Mouse (Mus musculus) hindbrain, embryonic 15.5 days (tissue): ENCODE results near the gene Kctd2. TPM values are rescaled to one million over a fixed set of nuclear protein-coding genes. Genes with fewer than 3 reads are reported as not detected.
"Not testable (repeated sequence)": the region's sequence is repeated elsewhere in the genome, so short reads cannot be mapped to it uniquely, and the experiment has no call there.

ENCODE experiments used
- ATAC-seq: fragments of 200-750 bp; cut with Nextera tagmentation; 2 replicates; pipeline ENCODE4 v1.8.0; 2017; ENCODE audit warnings: low read depth, moderate number of reproducible peaks, moderate TSS enrichment; ENCODE audit not compliant: low FRiP score
- H3K27ac ChIP-seq: fragments of 300-500 bp; sonication (generic); replicated peaks from 2 replicates; pipeline ENCODE4 v1.5.1; 2015; ENCODE audit warnings: mild to moderate bottlenecking, inconsistent platforms
- H3K27me3 ChIP-seq: fragments of 300-500 bp; sonication (generic); 2 replicates; pipeline ENCODE4 v1.6.1; 2015; ENCODE audit warnings: control low read depth, inconsistent platforms
- H3K36me3 ChIP-seq: fragments of 300-500 bp; sonication (generic); 2 replicates; pipeline ENCODE4 v1.6.1; 2015; ENCODE audit warnings: control low read depth, inconsistent platforms
- H3K4me1 ChIP-seq: fragments of 300-500 bp; sonication (generic); replicated peaks from 2 replicates; pipeline ENCODE4 v1.6.1; 2015; ENCODE audit warnings: control low read depth, inconsistent platforms
- H3K4me2 ChIP-seq: fragments of 300-500 bp; sonication (generic); 2 replicates; pipeline ENCODE4 v1.6.1; 2015; ENCODE audit warnings: moderate library complexity, mild to moderate bottlenecking, inconsistent platforms
- H3K4me3 ChIP-seq: fragments of 300-500 bp; sonication (generic); 2 replicates; pipeline ENCODE4 v1.5.1; 2015; ENCODE audit warnings: mild to moderate bottlenecking, inconsistent platforms
- H3K9ac ChIP-seq: fragments of 300-500 bp; sonication (generic); 2 replicates; pipeline ENCODE4 v1.6.1; 2015; ENCODE audit warnings: inconsistent platforms
- H3K9me3 ChIP-seq: fragments of 300-500 bp; sonication (generic); 2 replicates; pipeline ENCODE4 v1.6.1; 2016; ENCODE audit warnings: control low read depth, inconsistent platforms
- WGBS: fragments of 180-500 bp; shearing (Covaris S2); methylation state at CpG from one replicate; pipeline ENCODE4 v1.1.7; 2015; 5-methylcytosine and 5-hydroxymethylcytosine counted together
- polyA plus RNA-seq: library from polyadenylated mRNA; unstranded; fragments of >200 nt; fragmentation: Nextera tagmentation; extraction: Ambion mirVana; gene quantifications from 2 replicates; pipeline ENCODE4 v1.2.1, GENCODE M21; 2015

Gene Kctd2
- polyA plus RNA-seq, 1 experiment from 2014 or later, result 26.2 TPM

DNA sequence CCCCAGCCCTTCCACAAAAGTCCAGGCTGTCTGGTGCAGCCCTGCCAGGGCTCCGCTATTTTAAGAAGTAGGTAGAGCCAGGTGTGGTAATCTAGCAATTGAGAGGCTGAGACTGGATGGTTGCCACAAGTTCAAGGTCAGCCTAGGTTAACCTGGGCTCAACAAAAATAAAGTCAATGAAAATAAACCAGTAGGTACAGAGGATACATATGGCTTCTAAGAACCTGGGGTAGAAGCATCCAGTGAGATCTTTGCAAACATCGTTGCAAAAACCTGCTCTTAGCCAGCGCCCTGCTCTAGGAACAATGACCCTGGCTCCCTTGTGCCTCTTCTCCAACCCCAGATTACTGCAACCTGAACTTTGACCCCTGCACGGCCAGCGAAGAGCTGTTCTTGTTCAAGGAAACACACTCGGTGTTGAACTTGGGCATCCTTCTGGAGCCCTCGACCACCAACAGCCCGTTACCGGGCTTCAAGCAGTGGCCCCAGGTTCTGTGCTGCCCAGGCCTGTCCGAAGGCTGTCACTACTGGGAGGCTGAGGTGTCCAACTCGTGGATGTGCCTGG, 27.5 kb downstream of the Kctd2 start:
- H3K4me3 ChIP-seq, result no peak overlapping the region
- no peak overlapping the region for H3K9ac ChIP-seq
- H3K4me2 ChIP-seq, result no peak overlapping the region
- no peaks in the 10 kb centered on the region for H3K4me1 ChIP-seq
- no peaks in the 10 kb centered on the region for H3K9me3 ChIP-seq
- no peaks in the 10 kb centered on the region for H3K27me3 ChIP-seq
- no peaks in the 10 kb centered on the region for H3K36me3 ChIP-seq
- 89% methylated on average over 11 of the region's 11 CpGs for WGBS
- no peak for ATAC-seq
- H3K27ac ChIP-seq, result no peak overlapping the region

DNA sequence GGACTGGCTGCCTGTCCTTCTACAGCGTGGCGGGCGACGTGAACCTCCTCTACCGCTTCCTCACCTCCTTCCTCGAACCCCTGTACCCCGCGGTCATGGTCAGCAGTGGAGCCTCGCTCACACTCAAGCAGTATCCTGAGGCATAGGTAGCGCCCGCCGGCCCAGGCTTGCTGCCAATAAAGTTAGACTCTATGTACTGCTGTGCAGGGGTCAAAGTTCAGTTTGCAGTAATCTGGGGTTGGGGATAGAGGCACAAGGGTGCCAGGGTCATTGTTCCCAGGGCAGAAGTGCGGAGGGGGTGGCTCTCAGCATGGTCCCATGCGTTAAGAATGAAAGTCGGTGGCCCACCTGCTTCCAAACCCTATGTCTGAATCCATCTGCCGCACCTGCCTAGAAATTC, 28.1 kb downstream of the Kctd2 start:
- no peaks in the 10 kb centered on the region for H3K36me3 ChIP-seq
- no peak overlapping the region for H3K27ac ChIP-seq
- H3K4me3 ChIP-seq, result no peak overlapping the region
- no peak overlapping the region for H3K9ac ChIP-seq
- no peaks in the 10 kb centered on the region for H3K4me1 ChIP-seq
- H3K4me2 ChIP-seq, result no peak overlapping the region
- no peaks in the 10 kb centered on the region for H3K27me3 ChIP-seq
- WGBS, result 86% methylated on average over 16 of the region's 16 CpGs
- H3K9me3 ChIP-seq, result no peaks in the 10 kb centered on the region
- no peak for ATAC-seq

DNA sequence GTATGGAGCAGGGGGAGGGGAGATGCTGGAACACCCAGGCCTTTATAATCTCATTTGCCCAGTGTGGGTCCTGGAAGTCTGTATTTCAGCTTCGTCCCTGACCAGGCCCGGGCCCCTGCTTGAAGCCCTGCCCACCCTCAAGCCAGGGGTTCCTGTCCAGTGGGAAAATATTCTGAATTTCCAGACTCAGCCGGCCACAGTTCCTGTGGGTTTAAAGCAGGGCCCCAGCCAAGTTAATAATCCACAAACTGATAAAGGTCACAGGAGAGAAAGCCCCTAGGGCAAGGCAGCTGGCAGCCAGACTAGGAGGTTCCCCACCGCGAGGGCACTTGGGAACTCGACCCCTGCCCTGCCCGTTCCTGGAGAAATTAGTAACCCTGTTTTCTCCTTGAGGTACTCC, 29.1 kb downstream of the Kctd2 start:
- WGBS, result 38% methylated on average over 7 of the region's 7 CpGs

DNA sequence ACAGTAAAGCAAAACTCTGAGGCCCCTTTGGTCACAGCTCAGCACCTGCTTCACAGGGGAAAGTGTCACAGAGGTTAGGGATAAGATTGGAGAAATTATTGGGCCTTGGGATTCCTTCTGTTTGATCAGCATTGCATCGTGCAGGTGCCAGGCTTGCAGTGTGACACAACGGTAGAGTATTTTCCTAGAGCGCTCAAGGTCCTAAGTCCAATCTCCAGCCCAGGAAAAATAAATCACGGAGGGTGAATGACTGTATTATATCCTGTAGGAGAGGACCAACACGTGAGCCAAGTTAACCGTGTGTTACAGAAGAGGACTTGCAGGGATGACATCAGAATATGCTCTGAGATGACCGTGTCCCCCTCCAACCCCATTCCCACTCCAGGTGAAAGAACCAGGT, 30.2 kb downstream of the Kctd2 start:
- no peak for ATAC-seq
- Histone ChIP-seq H3K4me1 (no peaks in the 10 kb centered on the region), H3K36me3 (no peaks in the 10 kb centered on the region), H3K27ac (no peak overlapping the region), H3K4me2 (no peak overlapping the region), H3K9ac (no peak overlapping the region), H3K27me3 (no peaks in the 10 kb centered on the region), H3K9me3 (no peaks in the 10 kb centered on the region), H3K4me3 (no peak overlapping the region)
- 94% methylated on average over 7 of the region's 7 CpGs for WGBS

More for the DNA sequence above, 29.1 kb downstream of the Kctd2 start:
- Histone ChIP-seq H3K9ac (no peak overlapping the region), H3K4me1 (no peaks in the 10 kb centered on the region), H3K27me3 (no peaks in the 10 kb centered on the region), H3K4me3 (no peak overlapping the region), H3K27ac (no peak overlapping the region), H3K4me2 (no peak overlapping the region), H3K36me3 (no peaks in the 10 kb centered on the region), H3K9me3 (no peaks in the 10 kb centered on the region)
- ATAC-seq, result no peak

DNA sequence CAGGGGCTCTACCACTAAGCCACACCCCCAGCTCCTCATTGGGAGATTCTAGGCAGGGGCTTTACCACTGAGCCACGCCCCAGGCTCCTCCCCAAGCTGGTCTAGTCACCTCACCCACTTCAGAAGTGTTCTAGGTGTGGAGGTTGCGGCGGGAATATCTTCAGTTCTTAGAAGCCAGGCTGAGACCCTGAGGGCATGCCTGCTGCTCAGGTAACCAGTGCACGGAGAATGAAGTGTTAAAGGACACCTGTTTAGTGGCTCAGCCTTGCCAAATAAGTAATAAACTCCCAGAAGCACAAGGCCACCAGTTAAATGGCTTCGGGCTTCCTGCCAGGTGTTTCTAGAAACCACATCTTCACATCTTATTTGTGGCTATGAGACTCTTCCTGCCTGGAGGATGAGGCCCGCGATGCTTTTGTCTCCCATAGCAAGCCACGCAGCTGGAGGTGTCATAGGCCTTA, 31.9 kb downstream of the Kctd2 start:
- ATAC-seq, result no peak
- Histone ChIP-seq H3K36me3 (no peaks in the 10 kb centered on the region), H3K4me2 (no peak overlapping the region), H3K4me1 (no peaks in the 10 kb centered on the region), H3K9me3 (no peaks in the 10 kb centered on the region), H3K27ac (no peak overlapping the region), H3K4me3 (no peak overlapping the region), H3K9ac (no peak overlapping the region), H3K27me3 (no peaks in the 10 kb centered on the region)
- WGBS, result 86% methylated on average over 8 of the region's 8 CpGs

DNA sequence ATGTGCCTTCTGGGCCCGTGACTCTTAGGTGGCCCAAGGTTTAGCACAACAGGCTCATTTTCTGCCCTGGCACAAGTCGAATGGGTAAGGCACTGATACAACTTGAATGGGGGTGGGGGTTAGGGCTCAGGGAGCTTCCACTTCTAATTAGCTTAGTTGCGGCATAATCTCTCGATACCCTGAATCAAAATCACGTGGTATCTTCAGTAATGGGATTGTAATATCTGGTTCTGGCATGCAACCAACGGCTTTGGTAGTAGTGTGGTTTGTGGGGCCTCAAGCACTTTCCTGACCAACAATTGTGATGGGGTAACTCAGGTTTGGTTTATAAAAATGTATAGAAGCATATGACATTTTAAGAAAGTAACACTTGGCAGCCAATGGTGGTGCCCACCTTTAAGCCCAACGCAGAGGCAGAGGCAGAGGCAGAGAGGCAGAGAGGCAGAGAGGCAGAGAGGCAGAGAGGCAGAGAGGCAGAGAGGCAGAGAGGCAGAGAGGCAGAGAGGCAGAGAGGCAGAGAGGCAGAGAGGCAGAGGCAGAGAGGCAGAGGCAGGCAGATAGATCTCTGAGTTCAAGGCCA, 32.4 kb downstream of the Kctd2 start:
- no peak overlapping the region for H3K4me3 ChIP-seq
- H3K4me1 ChIP-seq, result no peaks in the 10 kb centered on the region
- H3K27me3 ChIP-seq, result no peaks in the 10 kb centered on the region
- H3K36me3 ChIP-seq, result no peaks in the 10 kb centered on the region
- no peak for ATAC-seq
- H3K9ac ChIP-seq, result no peak overlapping the region
- H3K9me3 ChIP-seq, result no peaks in the 10 kb centered on the region
- H3K4me2 ChIP-seq, result no peak overlapping the region
- 79% methylated on average over 7 of the region's 7 CpGs for WGBS
- H3K27ac ChIP-seq, result no peak overlapping the region

DNA sequence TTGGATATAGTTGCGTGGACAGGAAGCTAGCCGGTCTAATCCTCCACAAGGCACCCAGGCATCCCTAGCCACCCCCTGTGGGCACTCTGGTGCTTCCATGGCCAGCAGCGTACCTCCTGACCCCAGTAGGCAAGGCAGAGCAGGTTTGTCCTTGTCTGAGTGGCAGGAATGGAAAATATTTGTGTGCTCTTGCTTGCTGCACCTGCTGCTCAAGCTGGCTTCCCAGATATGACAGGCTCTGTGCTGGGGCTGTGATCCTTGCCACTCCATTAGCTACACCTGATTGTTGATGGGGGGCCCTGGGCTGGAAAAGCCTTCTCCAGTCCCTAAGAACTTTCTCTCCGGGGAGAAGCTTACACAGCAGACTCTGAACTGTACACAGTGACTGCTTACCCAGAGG, 33.4 kb downstream of the Kctd2 start:
- no peak overlapping the region for H3K9ac ChIP-seq
- no peak for ATAC-seq
- no peaks in the 10 kb centered on the region for H3K9me3 ChIP-seq
- H3K27ac ChIP-seq, result no peak overlapping the region
- no peak overlapping the region for H3K4me2 ChIP-seq
- no peaks in the 10 kb centered on the region for H3K4me1 ChIP-seq
- H3K36me3 ChIP-seq, result no peaks in the 10 kb centered on the region
- 73% methylated on average over 4 of the region's 4 CpGs for WGBS
- H3K27me3 ChIP-seq, result no peaks in the 10 kb centered on the region
- no peak overlapping the region for H3K4me3 ChIP-seq

DNA sequence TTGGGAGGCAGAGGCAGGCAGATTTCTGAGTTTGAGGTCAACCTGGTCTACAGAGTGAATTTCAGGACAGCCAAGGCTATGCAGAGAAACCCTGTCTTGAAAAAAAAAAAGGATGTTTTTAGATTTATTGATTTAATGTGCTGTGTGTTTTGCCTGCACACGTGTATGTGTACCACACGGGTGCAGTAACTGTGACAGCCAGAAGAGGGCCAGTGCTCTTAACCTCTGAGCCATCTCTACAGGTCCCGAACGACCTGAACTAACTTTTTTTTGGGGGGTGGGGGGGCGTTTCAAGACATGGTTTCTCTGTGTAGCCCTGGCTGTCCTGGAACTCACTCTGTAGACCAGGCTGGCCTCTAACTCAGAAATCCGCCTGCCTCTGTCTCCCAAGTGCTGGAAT, 34.9 kb downstream of the Kctd2 start:
- not testable (repeated sequence) for H3K9ac ChIP-seq, H3K9me3 ChIP-seq, H3K27ac ChIP-seq, H3K27me3 ChIP-seq, H3K4me3 ChIP-seq, ATAC-seq, H3K36me3 ChIP-seq, H3K4me2 ChIP-seq, H3K4me1 ChIP-seq
- WGBS, result 87% methylated on average over 6 of the region's 6 CpGs

DNA sequence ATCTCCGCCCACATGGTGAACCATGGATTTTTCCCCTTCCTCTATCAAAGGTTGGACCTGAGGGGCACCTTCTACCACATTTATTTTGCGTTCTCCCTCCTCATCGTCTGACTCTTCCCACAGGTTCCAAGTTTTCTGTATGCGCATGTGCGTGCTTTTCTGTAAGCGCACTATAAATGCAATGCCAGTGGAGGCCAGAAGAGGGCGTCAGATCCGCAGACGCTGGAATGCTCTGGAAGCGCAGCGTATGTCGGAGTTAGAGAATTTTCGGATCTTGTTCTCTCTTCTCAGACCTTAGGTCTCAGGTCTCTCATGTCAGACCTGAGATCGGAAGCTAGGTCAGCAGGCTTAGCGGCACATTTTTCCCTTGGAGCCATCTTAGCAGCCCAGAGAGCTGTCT, 35.7 kb downstream of the Kctd2 start:
- 88% methylated on average over 15 of the region's 15 CpGs for WGBS
- ATAC-seq, result no peak

DNA sequence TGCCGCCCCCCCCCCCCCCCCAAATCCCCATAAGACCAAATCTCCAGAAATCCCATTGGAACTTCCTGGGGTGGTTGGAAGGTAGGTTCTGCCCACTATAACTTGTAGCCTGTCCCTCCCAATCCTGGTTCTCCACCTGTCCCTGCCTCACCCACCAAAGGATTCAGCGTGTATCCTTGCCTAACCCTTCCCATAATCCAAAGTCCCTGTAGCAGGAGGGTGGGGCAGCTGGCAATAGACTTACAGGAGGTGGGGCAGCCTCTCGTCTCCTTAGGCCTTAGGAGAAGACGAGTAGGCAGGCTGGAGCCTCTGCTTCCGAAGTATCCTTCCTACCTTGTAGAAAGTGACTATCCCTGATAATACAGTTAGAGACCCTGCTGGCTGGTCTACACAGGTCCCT, 36.3 kb downstream of the Kctd2 start:
- H3K4me3 ChIP-seq, result no peak overlapping the region
- H3K9ac ChIP-seq, result no peak overlapping the region
- no peaks in the 10 kb centered on the region for H3K27me3 ChIP-seq
- 94% methylated on average over 5 of the region's 5 CpGs for WGBS
- no peaks in the 10 kb centered on the region for H3K36me3 ChIP-seq
- H3K9me3 ChIP-seq, result no peaks in the 10 kb centered on the region
- H3K27ac ChIP-seq, result no peak overlapping the region
- H3K4me1 ChIP-seq, result no peaks in the 10 kb centered on the region
- ATAC-seq, result no peak
- H3K4me2 ChIP-seq, result no peak overlapping the region

More for the DNA sequence above, 35.7 kb downstream of the Kctd2 start:
- H3K27ac ChIP-seq, result no peak overlapping the region
- no peaks in the 10 kb centered on the region for H3K36me3 ChIP-seq
- H3K4me3 ChIP-seq, result no peak overlapping the region
- H3K27me3 ChIP-seq, result no peaks in the 10 kb centered on the region
- H3K9ac ChIP-seq, result no peak overlapping the region
- H3K4me2 ChIP-seq, result no peak overlapping the region
- H3K4me1 ChIP-seq, result no peaks in the 10 kb centered on the region
- H3K9me3 ChIP-seq, result no peaks in the 10 kb centered on the region

DNA sequence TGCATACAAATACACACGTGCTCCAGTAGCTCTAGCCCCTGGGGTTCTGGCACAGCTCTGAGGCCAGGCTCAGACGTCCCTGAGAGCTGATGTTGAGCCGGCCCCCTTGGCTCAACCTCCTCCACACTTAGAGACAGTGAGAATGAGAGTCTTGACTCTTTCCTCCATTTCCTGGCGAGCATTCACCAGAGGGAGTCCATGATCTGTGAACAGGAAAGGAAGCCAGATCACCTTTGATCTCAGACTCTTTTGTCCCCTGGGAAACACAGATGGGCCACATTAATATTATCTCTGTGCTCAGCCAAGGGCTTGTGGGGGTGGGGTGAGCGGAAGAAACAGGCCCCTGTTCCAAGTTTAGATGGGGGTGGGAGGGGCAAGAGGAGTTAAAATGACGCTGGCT, 37.5 kb downstream of the Kctd2 start:
- Histone ChIP-seq H3K9ac (no peak overlapping the region), H3K9me3 (no peaks in the 10 kb centered on the region), H3K4me3 (no peak overlapping the region), H3K27ac (no peak overlapping the region), H3K27me3 (no peaks in the 10 kb centered on the region), H3K4me1 (no peaks in the 10 kb centered on the region), H3K36me3 (no peaks in the 10 kb centered on the region), H3K4me2 (no peak overlapping the region)
- 32% methylated on average over 6 of the region's 6 CpGs for WGBS
- no peak for ATAC-seq

DNA sequence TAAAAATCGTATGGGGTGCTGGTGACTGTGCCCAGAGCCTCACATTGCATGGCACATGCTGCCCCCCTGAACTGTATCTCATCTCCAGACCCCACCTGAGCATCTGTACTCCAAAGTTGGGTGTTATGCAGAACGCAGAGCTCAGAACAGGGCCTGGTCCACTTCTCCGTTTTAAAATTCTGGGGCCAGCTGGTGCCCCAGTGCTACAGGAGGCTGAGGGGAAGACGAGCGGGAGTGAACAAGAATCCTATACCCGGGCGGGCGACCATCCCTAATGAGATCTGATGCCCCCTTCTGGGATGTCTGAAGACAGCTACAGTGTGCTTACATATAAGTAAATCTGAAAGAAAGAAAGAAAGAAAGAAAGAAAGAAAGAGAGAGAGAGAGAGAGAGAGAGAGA, 41.0 kb downstream of the Kctd2 start:
- H3K36me3 ChIP-seq, result no peaks in the 10 kb centered on the region
- no peak overlapping the region for H3K4me2 ChIP-seq
- no peaks in the 10 kb centered on the region for H3K4me1 ChIP-seq
- WGBS, result 22% methylated on average over 8 of the region's 8 CpGs
- no peak overlapping the region for H3K9ac ChIP-seq
- no peak overlapping the region for H3K4me3 ChIP-seq
- no peaks in the 10 kb centered on the region for H3K27me3 ChIP-seq
- no peak for ATAC-seq
- no peaks in the 10 kb centered on the region for H3K9me3 ChIP-seq
- H3K27ac ChIP-seq, result no peak overlapping the region

DNA sequence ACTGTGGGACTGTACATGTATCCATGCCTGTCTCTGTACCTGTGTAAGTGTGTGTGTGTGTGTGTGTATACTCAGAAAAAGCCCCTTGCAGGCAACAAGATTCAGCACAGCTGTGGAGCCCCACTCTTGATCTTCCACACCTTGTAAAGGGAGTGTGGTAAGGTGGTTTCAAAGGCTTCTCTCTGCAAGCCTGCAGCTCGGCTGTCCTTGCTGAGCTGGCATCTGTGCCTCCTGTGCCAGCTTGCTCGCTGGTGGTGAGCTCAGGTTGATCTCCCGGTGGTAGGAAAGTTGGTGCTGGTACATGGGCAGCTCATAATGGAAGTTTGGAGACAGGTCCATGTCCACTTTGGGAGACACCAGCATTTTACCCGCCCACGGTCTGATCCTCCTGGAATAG, 41.9 kb downstream of the Kctd2 start:
- ATAC-seq, result no peak
- Histone ChIP-seq H3K4me1 (no peaks in the 10 kb centered on the region), H3K4me3 (no peak overlapping the region), H3K27me3 (no peaks in the 10 kb centered on the region), H3K4me2 (no peak overlapping the region), H3K9me3 (no peaks in the 10 kb centered on the region), H3K36me3 (no peaks in the 10 kb centered on the region), H3K27ac (no peak overlapping the region), H3K9ac (no peak overlapping the region)
- 76% methylated on average over 5 of the region's 5 CpGs for WGBS
